Mouse (Mus musculus) MEL (cell line): ENCODE data around the gene Gpsm2.

Source experiments
- CTCF ChIP-seq, 3 experiments: IDR thresholded peaks in 2 of 3; conservative IDR thresholded peaks in 1 of 3; 2 replicates each; pipeline ENCODE4 v1.5.1; 2011 to 2012; ENCODE audit warnings: low read length in 3 of 3, low read depth in 2 of 3, mild to moderate bottlenecking in 2 of 3, improper control_type of control experiment in 1 of 3, inconsistent platforms in 1 of 3, mixed read lengths in 1 of 3, moderate library complexity in 1 of 3; ENCODE audit not compliant: control insufficient read depth in 1 of 3, insufficient read depth in 1 of 3, poor library complexity in 1 of 3, severe bottlenecking in 1 of 3
- EP300 ChIP-seq, 2 experiments: IDR thresholded peaks; 2 replicates each; pipeline ENCODE4 v1.6.1; 2011; ENCODE audit warnings: improper control_type of control experiment in 2 of 2, low read length in 2 of 2, low read depth in 1 of 2, mild to moderate bottlenecking in 1 of 2
- HCFC1 ChIP-seq: IDR thresholded peaks from 2 replicates; pipeline ENCODE4 v1.6.1; 2012; ENCODE audit warnings: low read depth, mild to moderate bottlenecking, inconsistent platforms, low read length, improper control_type of control experiment, moderate library complexity
- NELFE ChIP-seq: IDR thresholded peaks from 2 replicates; pipeline ENCODE4 v1.6.1; 2011; ENCODE audit warnings: low read depth, low read length, improper control_type of control experiment
- POLR2A ChIP-seq, 2 experiments: IDR thresholded peaks; 2 replicates each; pipeline ENCODE4 v1.6.1; 2011 to 2012; ENCODE audit warnings: low read length in 2 of 2, mild to moderate bottlenecking in 2 of 2, control low read depth in 1 of 2, improper control_type of control experiment in 1 of 2, low read depth in 1 of 2, moderate library complexity in 1 of 2; ENCODE audit not compliant: control insufficient read depth in 1 of 2, insufficient read depth in 1 of 2, poor library complexity in 1 of 2
- UBTF ChIP-seq: IDR thresholded peaks from 2 replicates; pipeline ENCODE4 v1.6.1; 2012; ENCODE audit warnings: low read depth, mild to moderate bottlenecking, inconsistent platforms, low read length, improper control_type of control experiment, moderate library complexity, borderline replicate concordance; ENCODE audit not compliant: insufficient read depth
- ZKSCAN1 ChIP-seq: IDR thresholded peaks from 2 replicates; pipeline ENCODE4 v1.6.1; 2012; ENCODE audit warnings: low read depth, mild to moderate bottlenecking, inconsistent platforms, low read length, improper control_type of control experiment, moderate library complexity

- no peak for TF ChIP-seq EP300 (IDR thresholded peaks at IDR 0.05; ENCODE audit: low read depth in 1 of 2, low read length in 2 of 2)
- no peak for TF ChIP-seq UBTF
- no peak for TF ChIP-seq NELFE
- no peak for TF ChIP-seq ZKSCAN1
- TF ChIP-seq CTCF (IDR thresholded peaks at IDR 0.05 in 2 of 3, conservative IDR thresholded peaks at IDR 0.05 in 1 of 3; ENCODE audit: control insufficient read depth in 1 of 3, insufficient read depth in 1 of 3, low read depth in 2 of 3, low read length in 3 of 3, poor library complexity in 1 of 3, severe bottlenecking in 1 of 3), result no peak
- TF ChIP-seq POLR2A (IDR thresholded peaks at IDR 0.05; ENCODE audit: control insufficient read depth in 1 of 2, insufficient read depth in 1 of 2, low read depth in 1 of 2, low read length in 2 of 2, poor library complexity in 1 of 2), result no peak
- no peak for TF ChIP-seq HCFC1
Observed at GRCm38 (mm10) chr3:108762597-108763111, 40.5 kb upstream of the Gpsm2 start.
